Mouse (Mus musculus) CH12.LX (cell line): ENCODE results near the gene Ccr2. TPM values are rescaled to one million over a fixed set of nuclear protein-coding genes. Genes with fewer than 3 reads are reported as not detected.

ENCODE experiments used
- DNase-seq: peaks from one replicate; pipeline ENCODE4 v3.0.0-alpha.2; 2013; ENCODE audit errors: extremely low read depth
- H3K27ac ChIP-seq: 2 replicates; pipeline ENCODE4 v1.5.1; 2012; ENCODE audit warnings: low read depth, mild to moderate bottlenecking, control low read depth, moderate library complexity; ENCODE audit not compliant: insufficient read depth
- H3K27me3 ChIP-seq: replicated peaks from 2 replicates; pipeline ENCODE3; 2012; ENCODE audit warnings: inconsistent platforms
- H3K36me3 ChIP-seq, 2 experiments: replicated peaks in 1 of 2; 2 replicates each; pipeline versions ENCODE3 to v1.6.1; 2012; ENCODE audit warnings: inconsistent platforms in 1 of 2, low read length in 1 of 2, mild to moderate bottlenecking in 1 of 2, mixed read lengths in 1 of 2, moderate library complexity in 1 of 2; ENCODE audit not compliant: control insufficient read depth in 1 of 2, insufficient read depth in 1 of 2
- H3K4me1 ChIP-seq, 2 experiments: 2 replicates each; pipeline ENCODE4 v1.6.1; 2012; ENCODE audit warnings: inconsistent platforms in 1 of 2, moderate library complexity in 1 of 2; ENCODE audit not compliant: insufficient read depth in 2 of 2, control insufficient read depth in 1 of 2
- H3K4me2 ChIP-seq: 2 replicates; pipeline ENCODE4 v1.6.1; 2012; ENCODE audit warnings: low read depth, mild to moderate bottlenecking, control low read depth; ENCODE audit not compliant: poor library complexity, insufficient read depth, severe bottlenecking
- H3K4me3 ChIP-seq, 3 experiments: fragments of 150-350 bp in 1 of 3; sonication (generic) in 1 of 3; replicated peaks in 1 of 3; 2 replicates each; pipeline versions ENCODE3 to v1.5.1; 2011 to 2012; ENCODE audit warnings: low read depth in 2 of 3, low read length in 2 of 3, mild to moderate bottlenecking in 2 of 3, moderate library complexity in 2 of 3, control low read depth in 1 of 3, improper control_type of control experiment in 1 of 3, inconsistent platforms in 1 of 3, mixed read lengths in 1 of 3; ENCODE audit not compliant: poor library complexity in 1 of 3
- H3K79me2 ChIP-seq: replicated peaks from 2 replicates; pipeline ENCODE4 v1.6.1; 2012; ENCODE audit warnings: mild to moderate bottlenecking, moderate library complexity; ENCODE audit not compliant: control insufficient read depth, poor library complexity, insufficient read depth, severe bottlenecking; ENCODE audit errors: extremely low read depth
- H3K9ac ChIP-seq: 2 replicates; pipeline ENCODE4 v1.6.1; 2012; ENCODE audit warnings: low read depth, mild to moderate bottlenecking, control low read depth, moderate library complexity; ENCODE audit not compliant: insufficient read depth
- H3K9me3 ChIP-seq: replicated peaks from 2 replicates; pipeline ENCODE3; 2012; ENCODE audit warnings: low read length, inconsistent platforms, mixed read lengths
- BHLHE40 ChIP-seq: IDR thresholded peaks from 2 replicates; pipeline ENCODE4 v1.6.1; 2011; ENCODE audit warnings: mild to moderate bottlenecking, low read depth, low read length, improper control_type of control experiment
- CHD1 ChIP-seq: IDR thresholded peaks from 2 replicates; pipeline ENCODE4 v1.6.1; 2012; ENCODE audit warnings: low read depth, low read length, improper control_type of control experiment, inconsistent platforms
- CTCF ChIP-seq, 2 experiments: IDR thresholded peaks in 1 of 2; conservative IDR thresholded peaks in 1 of 2; 2 replicates each; pipeline ENCODE4 v1.5.1; 2011 to 2012; ENCODE audit warnings: low read depth in 2 of 2, low read length in 2 of 2, improper control_type of control experiment in 1 of 2, inconsistent platforms in 1 of 2, mild to moderate bottlenecking in 1 of 2, moderate library complexity in 1 of 2
- HCFC1 ChIP-seq: IDR thresholded peaks from 2 replicates; pipeline ENCODE4 v1.6.1; 2012; ENCODE audit warnings: low read depth, mild to moderate bottlenecking, inconsistent platforms, low read length, improper control_type of control experiment
- IRF4 ChIP-seq: IDR thresholded peaks from 2 replicates; pipeline ENCODE4 v1.6.1; 2014; ENCODE audit warnings: low read depth, mild to moderate bottlenecking, inconsistent platforms, low read length, improper control_type of control experiment
- JUN ChIP-seq: IDR thresholded peaks from 2 replicates; pipeline ENCODE4 v1.6.1; 2011; ENCODE audit warnings: low read depth, mild to moderate bottlenecking, low read length, improper control_type of control experiment, moderate library complexity; ENCODE audit not compliant: insufficient read depth
- JUND ChIP-seq: conservative IDR thresholded peaks from 2 replicates; pipeline ENCODE4 v1.6.1; 2011; ENCODE audit warnings: low read depth, low read length, improper control_type of control experiment
- MAFK ChIP-seq: IDR thresholded peaks from 2 replicates; pipeline ENCODE4 v1.6.1; 2011; ENCODE audit warnings: low read length, improper control_type of control experiment; ENCODE audit not compliant: insufficient replicate concordance
- MAZ ChIP-seq: IDR thresholded peaks from 2 replicates; pipeline ENCODE4 v1.6.1; 2012; ENCODE audit warnings: low read depth, mild to moderate bottlenecking, inconsistent platforms, low read length, improper control_type of control experiment, moderate library complexity
- MXI1 ChIP-seq: IDR thresholded peaks from 2 replicates; pipeline ENCODE4 v1.6.1; 2011; ENCODE audit warnings: mild to moderate bottlenecking, low read depth, low read length, improper control_type of control experiment
- MYC ChIP-seq: IDR thresholded peaks from 2 replicates; pipeline ENCODE4 v1.6.1; 2011; ENCODE audit warnings: low read depth, mild to moderate bottlenecking, improper control_type of control experiment, low read length
- PAX5 ChIP-seq: IDR thresholded peaks from 2 replicates; pipeline ENCODE4 v1.6.1; 2012; ENCODE audit warnings: low read length, inconsistent platforms, mixed read lengths
- POLR2A ChIP-seq: IDR thresholded peaks from 2 replicates; pipeline ENCODE4 v1.6.1; 2011; ENCODE audit warnings: low read depth, mild to moderate bottlenecking, improper control_type of control experiment, low read length
- RCOR1 ChIP-seq: conservative IDR thresholded peaks from 2 replicates; pipeline ENCODE4 v1.6.1; 2012; ENCODE audit warnings: low read depth, mild to moderate bottlenecking, inconsistent platforms, low read length, improper control_type of control experiment
- SIN3A ChIP-seq: IDR thresholded peaks from 2 replicates; pipeline ENCODE4 v1.6.1; 2012; ENCODE audit warnings: low read length, improper control_type of control experiment, inconsistent platforms
- TBP ChIP-seq: conservative IDR thresholded peaks from 2 replicates; pipeline ENCODE4 v1.6.1; 2011; ENCODE audit warnings: low read depth, low read length, improper control_type of control experiment
- TCF12 ChIP-seq: IDR thresholded peaks from 2 replicates; pipeline ENCODE4 v1.6.1; 2014; ENCODE audit warnings: low read depth, mild to moderate bottlenecking, inconsistent platforms, low read length, improper control_type of control experiment
- UBTF ChIP-seq: IDR thresholded peaks from 2 replicates; pipeline ENCODE4 v1.6.1; 2012; ENCODE audit warnings: low read depth, mild to moderate bottlenecking, inconsistent platforms, low read length, improper control_type of control experiment, moderate library complexity
- USF1 ChIP-seq: IDR thresholded peaks from 2 replicates; pipeline ENCODE4 v1.6.1; 2014; ENCODE audit warnings: low read depth, mild to moderate bottlenecking, inconsistent platforms, low read length, improper control_type of control experiment
- ZKSCAN1 ChIP-seq: IDR thresholded peaks from 2 replicates; pipeline ENCODE4 v1.6.1; 2012; ENCODE audit warnings: low read depth, inconsistent platforms, low read length, improper control_type of control experiment, borderline replicate concordance
- ZNF384 ChIP-seq: IDR thresholded peaks from 2 replicates; pipeline ENCODE4 v1.6.1; 2012; ENCODE audit warnings: low read depth, low read length, improper control_type of control experiment, inconsistent platforms
- dilution Hi-C: fragments of 300-500 bp; cut with MboI; formaldehyde crosslinking; loops from 2 replicates; pipeline ENCODE4 v1.14.3; 2020; ENCODE audit warnings: low sequenced_read_pairs; ENCODE audit not compliant: extremely low pct_unique_long_range_greater_than_20kb, extremely low pct_ligation_motif_present
- in situ Hi-C: fragments of 300-500 bp; cut with MboI; formaldehyde crosslinking; loops from 3 replicates; pipeline ENCODE4 v1.14.3; 2019; ENCODE audit warnings: low sequenced_read_pairs, low pct_ligation_motif_present, low pct_unique_long_range_greater_than_20kb, mixed read lengths
- polyA plus RNA-seq: library from polyadenylated mRNA; unstranded; fragments of >175 nt; gene quantifications from 2 replicates; pipeline ENCODE4 v1.2.1, GENCODE M21; 2012; ENCODE audit warnings: low read depth; ENCODE audit not compliant: insufficient read length
- total RNA-seq, 2 experiments: library from RNA; depleted of rRNA; stranded (reverse); fragments of 300-350 nt in 1 of 2; fragments of >200 nt in 1 of 2; gene quantifications; 2 replicates each; pipeline ENCODE4 v1.2.3; 2012 to 2014

The Ccr2 gene
- total RNA-seq (2012; rRNA removed): not detected in 2 replicates
- total RNA-seq (2014; rRNA removed): not detected in 2 replicates
- not detected in 2 replicates for polyA plus RNA-seq

DNA sequence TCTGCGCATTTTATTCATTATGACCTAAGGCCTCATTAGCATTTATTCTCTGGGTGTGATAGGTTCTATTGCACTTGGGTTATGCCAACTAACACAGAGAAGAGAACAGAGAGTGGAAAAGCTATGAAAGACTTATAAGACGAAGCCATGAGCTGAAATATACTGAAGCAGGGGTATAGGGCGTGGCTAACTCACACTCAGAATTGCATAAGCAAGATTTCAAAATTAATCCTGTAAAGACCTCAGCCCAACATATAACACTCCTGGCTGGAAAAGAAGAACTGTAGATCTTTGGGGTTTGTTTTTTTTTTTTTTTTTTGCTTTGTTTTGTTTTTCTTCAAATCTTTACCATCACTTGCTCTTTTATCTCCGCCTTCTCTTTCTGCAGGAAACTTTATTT is at the start of gene Ccr2:
Gene Ccr2, plus strand, starts transcription at position 228 of the 400 bp plus-strand sequence.
- TF ChIP-seq ZNF384 (no peak), USF1 (no peak), MAFK (no peak), SIN3A (no peak), TBP (no peak), POLR2A (no peak), CTCF (conservative IDR thresholded peaks at IDR 0.05 in 1 of 2, IDR thresholded peaks at IDR 0.05 in 1 of 2; ENCODE audit: low read depth in 2 of 2, low read length in 2 of 2) (no peak), ZKSCAN1 (no peak)
- no peaks in the 10 kb centered on the region for H3K79me2 ChIP-seq
- H3K9ac ChIP-seq: no peak within 1 kb of the TSS
- no peaks in the 10 kb centered on the region for H3K36me3 ChIP-seq
- H3K27ac ChIP-seq: no peak within 1 kb of the TSS
- H3K4me1 ChIP-seq: peaks cover 0 to 9% of the 10 kb centered on the region in 2 experiments; a peak in 1 of 4 replicates
- in situ Hi-C loops (no loop called here), dilution Hi-C loops (no loop called here)
- H3K27me3 ChIP-seq: no peaks in the 10 kb centered on the region
- H3K9me3 ChIP-seq: no peaks in the 10 kb centered on the region
- no peak within 1 kb of the TSS for H3K4me2 ChIP-seq
- no peak within 1 kb of the TSS for H3K4me3 ChIP-seq
- no peak for DNase-seq

DNA sequence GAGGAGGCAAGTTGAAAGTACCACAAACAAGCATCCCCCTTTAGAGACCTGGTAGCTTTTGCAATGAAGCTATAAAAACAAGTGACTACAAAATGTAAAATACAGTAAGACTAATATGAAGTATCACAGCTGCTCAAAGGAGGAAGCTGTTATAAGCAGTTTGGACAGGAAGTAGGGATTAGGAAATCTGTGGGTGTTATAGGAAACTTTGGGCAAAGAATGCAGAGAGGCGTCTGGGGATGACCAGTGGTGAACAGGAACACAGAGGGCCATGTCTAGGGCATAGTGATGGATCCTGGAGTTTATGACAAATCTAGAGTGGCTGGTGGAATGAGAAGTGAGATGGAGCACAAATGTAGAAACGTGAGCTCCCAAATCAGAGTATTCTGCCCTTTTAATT is 48.2 kb upstream of the Ccr2 start:
- no peak overlapping the region for H3K4me3 ChIP-seq
- H3K9me3 ChIP-seq: no peaks in the 10 kb centered on the region
- H3K79me2 ChIP-seq: no peaks in the 10 kb centered on the region
- H3K36me3 ChIP-seq: no peaks in the 10 kb centered on the region
- H3K9ac ChIP-seq: no peak overlapping the region
- in situ Hi-C loops (no loop called here), dilution Hi-C loops (no loop called here)
- DNase-seq: no peak
- H3K27ac ChIP-seq: no peak overlapping the region
- no peak overlapping the region for H3K4me2 ChIP-seq
- no peaks in the 10 kb centered on the region for H3K27me3 ChIP-seq
- H3K4me1 ChIP-seq: peaks cover 2 to 20% of the 10 kb centered on the region in 2 experiments; a peak in 3 of 4 replicates
- TF ChIP-seq TCF12 (no peak), ZNF384 (no peak), JUND (no peak), MAZ (no peak), IRF4 (no peak), JUN (no peak), RCOR1 (no peak), USF1 (no peak), UBTF (no peak), CTCF (conservative IDR thresholded peaks at IDR 0.05 in 1 of 2, IDR thresholded peaks at IDR 0.05 in 1 of 2; ENCODE audit: low read depth in 2 of 2, low read length in 2 of 2) (no peak), HCFC1 (no peak), PAX5 (no peak), POLR2A (no peak), MYC (no peak), CHD1 (no peak), BHLHE40 (no peak), MXI1 (no peak)
